Mouse (Mus musculus): ENCODE measurements around the gene Efcab12. TPM values are rescaled to one million over a fixed set of nuclear protein-coding genes. Genes with fewer than 3 reads are reported as not detected.
"Not testable (repeated sequence)": the region's sequence is repeated elsewhere in the genome, so short reads cannot be mapped to it uniquely, and the experiment has no call there.

Gene Efcab12
- polyA plus RNA-seq, 1 experiment from 2014 or later = 2.7 TPM

DNA sequence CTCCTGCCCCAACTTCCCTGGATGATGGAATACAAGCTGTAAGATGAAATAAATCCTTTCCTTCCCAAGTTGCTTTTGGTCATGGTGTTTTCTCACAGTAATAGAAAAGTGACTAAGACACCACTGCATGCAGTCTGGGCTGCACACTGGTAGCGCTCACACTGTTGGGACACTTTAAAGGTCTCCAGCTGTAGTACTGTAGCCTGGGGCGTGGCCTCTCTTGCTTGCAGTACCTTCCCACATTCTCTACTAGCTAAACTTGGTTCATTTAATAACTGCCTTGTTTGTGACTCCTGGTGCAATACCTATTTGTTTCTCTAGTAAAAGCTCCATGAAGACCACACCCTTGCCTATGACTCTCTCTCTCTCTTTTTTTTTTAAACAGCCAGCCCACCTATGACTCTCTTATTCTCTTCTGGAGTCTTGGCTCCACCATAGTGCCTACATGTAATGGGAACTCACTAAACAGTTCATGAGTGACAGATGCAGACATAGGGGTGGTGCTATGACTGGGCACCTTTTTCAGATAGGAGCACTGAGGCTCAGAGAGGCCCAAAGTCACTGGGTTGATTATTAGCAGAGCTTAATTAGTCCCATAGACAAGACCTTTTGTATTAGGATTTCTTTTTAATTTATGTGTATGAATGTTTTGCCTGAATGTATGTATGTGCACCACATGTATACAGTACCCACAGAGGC is 5.9 kb downstream of the Efcab12 start:
- 0 out of 2 replicates have a peak, but pooled peaks cover 4% of the 10 kb centered on the region for H3K4me1 ChIP-seq
- H3K4me2 ChIP-seq = no peak overlapping the region
- no peak overlapping the region for H3K9ac ChIP-seq
- H3K27ac ChIP-seq = no peak overlapping the region
- no peak for ATAC-seq (replicated peaks)
- H3K4me3 ChIP-seq = no peak overlapping the region
- no peaks in the 10 kb centered on the region for H3K36me3 ChIP-seq (replicated peaks)
- H3K9me3 ChIP-seq = no peaks in the 10 kb centered on the region
- H3K27me3 ChIP-seq (replicated peaks) = no peaks in the 10 kb centered on the region
- 88% methylated on average over 2 of the region's 2 CpGs for WGBS

DNA sequence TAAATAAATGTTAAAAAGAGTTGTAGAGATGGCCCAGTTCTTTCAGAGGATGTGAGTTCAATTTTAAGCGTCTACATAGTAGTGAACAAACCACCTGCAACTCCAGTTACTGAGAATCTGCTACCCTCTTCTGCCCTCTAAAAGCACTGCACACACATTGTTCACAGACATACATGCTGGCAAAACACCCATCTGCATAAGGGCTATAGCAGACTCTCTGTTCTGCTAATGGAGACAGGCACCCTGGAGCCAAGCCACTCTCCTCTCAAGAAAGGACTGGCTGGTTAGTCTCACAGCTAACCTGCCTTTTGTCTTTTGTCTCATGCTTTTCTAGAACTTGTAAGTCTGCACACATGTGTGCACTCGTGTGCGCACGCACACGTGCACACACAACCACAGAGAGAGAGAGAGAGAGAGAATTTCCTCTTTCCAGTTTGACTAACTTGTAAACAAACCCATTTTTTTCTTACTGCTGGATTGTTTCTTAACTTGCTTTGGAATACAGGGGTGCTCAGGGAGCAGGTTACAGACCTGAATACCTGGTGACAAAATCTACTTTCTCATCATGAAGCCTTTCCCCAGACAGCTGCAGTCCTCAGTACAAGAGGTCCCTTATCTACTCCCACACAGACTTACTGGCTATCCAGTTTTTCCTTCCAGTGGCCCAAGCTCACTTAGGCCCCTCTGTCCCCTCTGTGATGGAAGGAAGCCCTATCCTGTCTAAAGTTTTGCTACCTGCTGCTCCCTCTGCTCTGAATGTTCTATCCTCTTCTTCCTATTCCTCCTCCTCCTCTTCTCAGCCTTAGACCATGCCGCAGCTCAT is 7.2 kb downstream of the Efcab12 start:
- H3K9me3 ChIP-seq = no peaks in the 10 kb centered on the region
- no peak overlapping the region for H3K27ac ChIP-seq
- H3K36me3 ChIP-seq (replicated peaks) = no peaks in the 10 kb centered on the region
- no peak overlapping the region for H3K9ac ChIP-seq
- WGBS = 85% methylated on average over 6 of the region's 6 CpGs
- no peaks in the 10 kb centered on the region for H3K4me1 ChIP-seq
- no peak overlapping the region for H3K4me2 ChIP-seq
- no peak for ATAC-seq (replicated peaks)
- H3K27me3 ChIP-seq (replicated peaks) = no peaks in the 10 kb centered on the region
- no peak overlapping the region for H3K4me3 ChIP-seq

DNA sequence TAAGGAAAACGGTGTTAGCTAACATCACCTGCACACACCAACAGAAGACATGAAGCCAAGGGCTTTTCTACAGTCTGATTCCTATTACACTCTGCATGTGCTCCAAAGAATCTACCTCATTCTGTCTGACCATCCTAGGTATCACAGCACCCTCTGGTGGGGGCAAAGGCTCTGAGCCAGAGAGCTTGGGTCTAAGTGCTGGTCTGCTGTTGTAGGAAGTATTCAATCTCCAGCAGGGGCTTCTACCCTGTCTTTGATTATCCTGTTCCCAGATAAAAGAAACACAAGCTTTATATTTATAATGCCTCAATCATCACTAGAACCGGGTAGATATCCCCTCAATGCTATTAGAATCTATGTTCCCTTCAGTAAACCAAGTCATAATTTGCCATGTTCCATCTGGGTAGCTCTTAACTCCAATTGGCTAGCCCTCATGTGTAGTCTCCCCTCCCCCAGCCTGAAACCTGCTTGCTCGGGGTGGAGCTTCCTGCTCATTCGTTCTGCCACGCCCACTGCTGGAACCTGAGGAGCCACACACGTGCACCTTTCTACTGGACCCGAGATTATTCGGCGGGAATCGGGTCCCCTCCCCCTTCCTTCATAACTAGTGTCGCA is 14.3 kb downstream of the Efcab12 start:
- H3K27me3 ChIP-seq (replicated peaks); H3K36me3 ChIP-seq (replicated peaks); H3K9me3 ChIP-seq; H3K9ac ChIP-seq; H3K27ac ChIP-seq; H3K4me1 ChIP-seq: not testable (repeated sequence)
- H3K4me3 ChIP-seq = peak overlapping the region; percentile 15; the same call in 1 of the 2 replicates
- peak overlapping the region; percentile 30 for H3K4me2 ChIP-seq
- 3% methylated on average over 5 of the region's 11 CpGs for WGBS
- peak; percentile 83 for ATAC-seq (replicated peaks)

DNA sequence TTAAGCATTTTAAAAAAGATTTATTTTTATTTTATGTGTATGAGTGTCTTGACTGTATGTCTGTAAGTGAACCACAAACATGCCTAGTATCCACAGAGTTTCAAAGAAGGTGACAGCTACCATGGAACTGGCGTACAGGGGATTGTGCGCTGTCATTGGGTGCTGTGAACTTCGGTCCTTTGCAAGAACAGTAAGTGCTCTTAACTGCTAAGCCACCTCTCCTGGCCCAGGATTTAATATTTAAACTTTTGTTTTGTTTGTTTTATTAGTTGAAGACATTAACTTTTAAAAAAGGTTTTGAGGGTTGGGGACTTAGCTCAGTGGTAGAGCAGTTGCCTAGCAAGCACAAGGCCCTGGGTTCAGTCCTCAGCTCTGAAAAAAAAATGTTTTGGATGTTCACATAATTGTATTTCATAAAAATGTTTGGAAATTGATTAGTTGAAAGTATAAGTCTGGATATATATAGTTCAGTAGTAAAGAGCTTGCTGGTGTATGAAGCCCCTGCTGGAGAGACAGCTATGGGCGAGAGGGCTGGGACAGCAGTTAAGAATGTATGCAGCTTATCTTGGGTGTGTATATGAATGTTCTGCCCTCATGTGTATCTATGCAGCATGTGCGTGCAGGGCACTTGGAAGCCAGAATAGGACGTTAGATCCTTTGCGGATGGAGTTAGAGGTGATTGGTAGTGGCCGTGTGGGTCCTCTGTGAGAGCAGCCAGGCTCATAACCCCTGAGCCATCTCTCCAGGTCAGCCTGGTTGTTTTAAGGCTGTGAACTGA is 16.8 kb downstream of the Efcab12 start:
- H3K4me2 ChIP-seq = no peak overlapping the region
- no peak overlapping the region for H3K27ac ChIP-seq
- H3K27me3 ChIP-seq (replicated peaks) = no peaks in the 10 kb centered on the region
- H3K36me3 ChIP-seq (replicated peaks) = no peaks in the 10 kb centered on the region
- no peak overlapping the region for H3K4me3 ChIP-seq
- H3K9me3 ChIP-seq = no peaks in the 10 kb centered on the region
- H3K9ac ChIP-seq = no peak overlapping the region
- H3K4me1 ChIP-seq = 0 out of 2 replicates have a peak, but pooled peaks cover 4% of the 10 kb centered on the region
- ATAC-seq (replicated peaks) = no peak
- 86% methylated on average over 8 of the region's 8 CpGs for WGBS

DNA sequence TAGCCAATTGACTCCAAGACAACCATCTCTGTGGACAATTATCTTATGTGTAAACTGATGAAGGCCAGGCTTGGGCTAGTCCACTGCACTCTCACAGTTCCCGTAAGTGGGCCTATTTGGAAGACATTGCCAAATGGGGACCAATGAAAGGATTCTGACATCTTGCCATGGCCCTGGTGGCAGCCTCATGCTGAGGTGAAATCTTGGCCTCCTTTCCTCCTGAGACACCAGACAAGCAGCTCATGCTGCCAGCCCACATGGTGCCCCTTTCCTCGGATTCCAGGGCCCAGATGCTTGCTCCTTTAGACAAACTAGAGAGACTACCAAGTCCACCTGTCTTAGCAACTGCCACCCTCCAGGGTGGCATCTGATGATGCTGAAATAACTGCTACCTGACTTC is 20.1 kb downstream of the Efcab12 start:
- H3K9ac ChIP-seq = no peak overlapping the region
- H3K27ac ChIP-seq = no peak overlapping the region
- no peak for ATAC-seq (replicated peaks)
- H3K27me3 ChIP-seq (replicated peaks) = no peaks in the 10 kb centered on the region
- no peaks in the 10 kb centered on the region for H3K36me3 ChIP-seq (replicated peaks)
- H3K4me3 ChIP-seq = no peak overlapping the region
- WGBS = 74% methylated on average over 2 of the region's 2 CpGs
- H3K9me3 ChIP-seq = no peaks in the 10 kb centered on the region
- H3K4me2 ChIP-seq = no peak overlapping the region
- no peaks in the 10 kb centered on the region for H3K4me1 ChIP-seq

DNA sequence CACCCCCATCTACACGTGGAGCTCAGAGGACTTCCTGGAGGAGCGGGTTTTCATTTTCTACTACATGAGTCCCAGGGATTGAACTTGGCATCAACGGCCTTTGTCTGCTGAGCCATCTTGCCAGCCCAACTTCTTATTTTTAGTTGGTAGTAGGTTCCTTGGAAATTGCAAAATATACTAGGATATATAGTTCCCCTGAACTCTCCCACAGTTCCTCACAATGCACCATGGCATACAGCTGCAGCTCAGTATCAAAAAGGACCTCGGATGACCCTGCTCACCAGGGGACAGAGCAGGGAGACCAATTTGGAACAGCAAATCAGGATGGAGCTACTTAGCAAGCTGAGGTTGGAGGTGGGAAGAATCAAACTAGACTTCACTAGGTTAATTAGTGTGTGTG is 23.2 kb downstream of the Efcab12 start:
- H3K27me3 ChIP-seq (replicated peaks) = no peaks in the 10 kb centered on the region
- no peaks in the 10 kb centered on the region for H3K4me1 ChIP-seq
- no peak for ATAC-seq (replicated peaks)
- H3K4me2 ChIP-seq = no peak overlapping the region
- WGBS = 79% methylated on average over 4 of the region's 4 CpGs
- no peak overlapping the region for H3K9ac ChIP-seq
- no peak overlapping the region for H3K4me3 ChIP-seq
- no peak overlapping the region for H3K27ac ChIP-seq
- no peaks in the 10 kb centered on the region for H3K36me3 ChIP-seq (replicated peaks)
- H3K9me3 ChIP-seq = no peaks in the 10 kb centered on the region

DNA sequence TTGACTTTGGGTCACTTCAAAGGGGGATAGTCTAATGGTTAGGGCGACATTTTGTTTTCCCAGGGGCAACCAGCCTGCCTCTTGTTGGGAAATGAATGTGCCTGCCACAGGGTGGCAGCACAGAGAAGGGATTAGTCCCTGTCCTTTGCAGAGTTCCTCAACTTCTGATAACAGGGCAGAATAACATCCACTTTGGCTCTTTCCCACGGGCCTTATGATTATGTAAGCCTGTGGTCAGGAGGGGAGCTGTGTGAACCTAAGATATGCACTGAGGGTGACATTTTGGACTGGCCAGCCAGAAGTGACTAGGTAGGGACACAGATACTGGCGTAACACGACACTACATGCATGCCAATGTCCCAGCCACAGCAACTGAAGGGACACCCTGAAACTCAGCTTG is 24.1 kb downstream of the Efcab12 start:
- 32% methylated on average over 4 of the region's 4 CpGs for WGBS
- no peak overlapping the region for H3K4me3 ChIP-seq
- H3K27ac ChIP-seq = no peak overlapping the region
- H3K27me3 ChIP-seq (replicated peaks) = no peaks in the 10 kb centered on the region
- H3K4me1 ChIP-seq = no peaks in the 10 kb centered on the region
- no peaks in the 10 kb centered on the region for H3K9me3 ChIP-seq
- H3K36me3 ChIP-seq (replicated peaks) = no peaks in the 10 kb centered on the region
- no peak overlapping the region for H3K4me2 ChIP-seq
- no peak overlapping the region for H3K9ac ChIP-seq
- ATAC-seq (replicated peaks) = no peak

DNA sequence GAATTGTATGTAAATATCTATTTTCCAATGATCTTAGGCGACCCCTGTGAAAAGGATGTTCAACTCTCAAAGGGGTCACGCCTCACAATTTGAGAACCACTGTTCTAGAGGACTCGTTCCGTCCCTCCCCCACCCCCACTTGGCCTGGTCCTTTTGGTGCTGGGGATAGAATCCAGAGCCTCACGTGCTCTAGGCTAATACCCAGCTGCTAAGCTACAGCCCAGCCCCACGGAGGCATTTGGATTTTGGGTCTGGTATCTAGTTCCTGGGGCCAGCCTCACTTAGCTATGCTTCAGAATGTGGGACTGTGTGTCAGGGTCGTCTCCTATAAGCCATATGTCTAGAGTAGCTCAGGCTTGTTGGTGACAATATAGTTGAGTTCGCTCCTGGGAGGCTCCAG is 26.6 kb downstream of the Efcab12 start:
- no peak overlapping the region for H3K4me3 ChIP-seq
- H3K4me2 ChIP-seq = no peak overlapping the region

DNA sequence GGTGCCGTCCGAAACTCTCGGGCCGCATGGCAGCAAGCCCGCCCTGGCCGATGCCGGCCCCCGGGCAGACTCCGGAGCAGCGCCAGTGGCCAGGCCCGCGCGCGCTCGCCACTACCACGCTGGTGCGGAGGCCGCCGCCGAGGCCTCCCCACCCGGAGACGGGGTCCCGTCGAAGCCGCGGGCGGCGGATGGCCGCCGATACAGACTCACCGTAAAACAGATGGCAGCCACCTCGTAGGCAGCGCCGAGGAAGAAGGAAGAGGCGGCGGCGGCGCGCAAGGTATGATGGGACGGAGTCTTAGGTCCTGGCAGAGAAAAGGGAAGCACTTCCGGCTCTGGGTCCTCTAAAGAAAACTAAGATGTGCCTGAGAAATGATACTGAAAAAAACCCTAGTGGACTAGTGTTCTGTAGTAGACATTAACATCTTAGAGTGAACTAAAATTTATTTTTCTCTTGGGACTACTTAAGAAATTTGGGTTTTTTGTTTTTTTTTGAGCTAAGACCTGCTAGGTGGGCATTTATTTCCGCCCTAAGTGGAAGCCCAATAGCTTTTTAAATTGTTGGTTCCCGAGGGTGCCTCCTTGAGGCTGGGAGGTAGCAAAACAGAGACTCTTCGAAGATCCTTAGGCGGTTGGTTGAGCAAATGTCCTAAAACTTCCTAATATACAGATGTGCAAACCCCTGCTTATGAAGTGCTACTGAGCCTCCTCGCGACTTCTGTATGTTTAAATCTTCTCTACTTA is 29.6 kb downstream of the Efcab12 start, which contains the start of gene Rpl32:
TSS of gene Rpl32 (minus strand) at position 260 of the 744 bp plus-strand sequence.
- Histone ChIP-seq H3K4me2 (peak within 1 kb of the TSS; percentile 83), H3K27me3 (replicated peaks) (no peaks in the 10 kb centered on the region), H3K36me3 (replicated peaks) (peaks cover 6% of the 10 kb centered on the region), H3K4me1 (peaks cover 22% of the 10 kb centered on the region), H3K4me3 (peak within 1 kb of the TSS; percentile 75), H3K9me3 (no peaks in the 10 kb centered on the region), H3K27ac (peak within 1 kb of the TSS; percentile 92), H3K9ac (peak within 1 kb of the TSS; percentile 87)
- peak; percentile 91 for ATAC-seq (replicated peaks)
- under 1% methylated on average over 47 of the region's 47 CpGs for WGBS

More for the DNA sequence above, 26.6 kb downstream of the Efcab12 start:
- Histone ChIP-seq H3K4me1 (peaks cover 12% of the 10 kb centered on the region), H3K27me3 (replicated peaks) (no peaks in the 10 kb centered on the region), H3K9me3 (no peaks in the 10 kb centered on the region), H3K36me3 (replicated peaks) (no peaks in the 10 kb centered on the region), H3K9ac (no peak overlapping the region), H3K27ac (no peak overlapping the region)
- WGBS = 71% methylated on average over 8 of the region's 8 CpGs
- no peak for ATAC-seq (replicated peaks)

DNA sequence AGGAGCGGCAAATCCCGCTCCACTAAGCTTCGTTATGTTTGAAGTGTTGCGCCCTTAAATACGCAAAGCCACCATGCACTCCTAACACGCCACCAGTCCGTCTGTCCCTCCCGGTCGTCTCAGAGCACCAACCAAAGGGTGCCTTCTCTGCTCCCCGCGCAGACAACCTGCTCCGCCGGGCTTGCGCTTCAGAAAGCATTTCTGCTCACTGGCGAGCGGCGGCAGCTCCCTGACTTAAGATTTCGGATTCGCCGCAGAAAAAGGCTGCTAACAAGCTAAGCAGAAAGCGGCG is 30.1 kb downstream of the Efcab12 start:
- 0% methylated on average over 22 of the region's 22 CpGs for WGBS

DNA sequence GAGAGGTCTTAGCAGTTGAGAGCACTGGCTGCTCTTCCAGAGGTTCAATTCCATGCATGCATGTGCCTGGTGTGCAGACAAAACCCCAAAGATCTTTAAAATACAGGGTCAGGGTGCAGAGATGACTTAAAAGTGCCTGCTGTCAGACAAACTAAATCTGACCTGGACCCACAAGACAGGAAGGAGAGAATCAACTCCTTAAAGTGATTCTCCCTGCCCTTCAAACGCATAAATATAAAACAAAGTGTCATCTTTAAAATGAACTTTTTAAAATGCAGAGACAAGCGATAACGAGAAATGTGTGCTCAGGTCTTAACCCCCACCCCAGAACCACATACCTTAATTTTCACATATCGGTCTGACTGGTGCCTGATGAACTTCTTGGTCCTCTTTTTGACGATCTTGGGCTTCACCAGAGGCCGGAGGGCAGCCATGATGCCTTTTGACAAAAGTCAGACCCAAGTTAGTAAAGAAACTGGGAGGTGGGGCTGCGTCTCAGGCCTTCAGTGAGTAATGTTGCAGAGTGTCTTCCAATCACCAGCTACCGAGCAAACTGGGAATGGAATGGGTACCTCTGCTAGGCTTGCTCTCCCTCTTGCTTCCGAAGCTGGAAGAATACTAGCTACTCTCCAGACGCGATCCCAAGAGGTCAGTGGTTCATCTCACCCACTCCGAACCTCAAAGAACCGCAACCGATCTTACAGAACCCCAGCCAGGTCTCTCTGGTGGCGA is 30.6 kb downstream of the Efcab12 start:
- Histone ChIP-seq H3K36me3 (replicated peaks) (peaks cover 7% of the 10 kb centered on the region), H3K9me3 (no peaks in the 10 kb centered on the region), H3K4me2 (peak overlapping the region; percentile 83), H3K9ac (peak overlapping the region; percentile 87), H3K4me1 (peaks cover 22% of the 10 kb centered on the region), H3K27me3 (replicated peaks) (no peaks in the 10 kb centered on the region), H3K27ac (peak overlapping the region; percentile 92), H3K4me3 (peak overlapping the region; percentile 75)
- 0 out of 2 replicates have a peak, but pooled peaks have one; percentile 1 for ATAC-seq (replicated peaks)
- WGBS = 5% methylated on average over 15 of the region's 15 CpGs

More for the DNA sequence above, 30.1 kb downstream of the Efcab12 start:
- H3K4me3 ChIP-seq = peak overlapping the region; percentile 75
- 0 out of 2 replicates have a peak, but pooled peaks have one; percentile 16 for ATAC-seq (replicated peaks)
- H3K9ac ChIP-seq = peak overlapping the region; percentile 87
- peak overlapping the region; percentile 92 for H3K27ac ChIP-seq
- H3K27me3 ChIP-seq (replicated peaks) = no peaks in the 10 kb centered on the region
- H3K4me1 ChIP-seq = peaks cover 22% of the 10 kb centered on the region
- no peaks in the 10 kb centered on the region for H3K9me3 ChIP-seq
- peaks cover 6% of the 10 kb centered on the region for H3K36me3 ChIP-seq (replicated peaks)
- H3K4me2 ChIP-seq = peak overlapping the region; percentile 83
